Mouse (Mus musculus) heart, postnatal 0 days (tissue): ENCODE measurements at regions not wholly inside any gene's neighbourhood (a gene's known extent, or its start where the extent isn't known, plus 50 kb on each side); places are given as distances from the start of the nearest gene placed in this dataset.

Source experiments
- ATAC-seq: fragments of 200-750 bp; cut with Nextera tagmentation; 2 replicates; pipeline ENCODE4 v1.8.0; 2017; ENCODE audit warnings: low read depth, moderate number of reproducible peaks, moderate library complexity; ENCODE audit not compliant: insufficient read depth
- DNase-seq: peaks from one replicate; pipeline ENCODE4 v3.0.0-alpha.2; 2016; ENCODE audit warnings: low spot score
- H3K27ac ChIP-seq: fragments of 300-500 bp; sonication (generic); 2 replicates; pipeline ENCODE4 v1.5.1; 2014; ENCODE audit warnings: low read depth, mild to moderate bottlenecking
- H3K27me3 ChIP-seq: fragments of 300-500 bp; sonication (generic); 2 replicates; pipeline ENCODE4 v1.6.1; 2014; ENCODE audit warnings: low read length, mixed read lengths; ENCODE audit not compliant: control insufficient read depth, insufficient read depth
- H3K36me3 ChIP-seq: fragments of 300-500 bp; sonication (generic); replicated peaks from 2 replicates; pipeline ENCODE4 v1.6.1; 2014; ENCODE audit warnings: low read length, mixed read lengths; ENCODE audit not compliant: control insufficient read depth, insufficient read depth
- H3K4me1 ChIP-seq: fragments of 300-500 bp; sonication (generic); 2 replicates; pipeline ENCODE4 v1.6.1; 2014; ENCODE audit warnings: antibody characterized with exemption; ENCODE audit not compliant: control insufficient read depth, insufficient read depth
- H3K4me2 ChIP-seq: fragments of 300-500 bp; sonication (generic); 2 replicates; pipeline ENCODE4 v1.6.1; 2014; ENCODE audit warnings: low read depth, mild to moderate bottlenecking, low read length, moderate library complexity
- H3K4me3 ChIP-seq: fragments of 300-500 bp; sonication (generic); 2 replicates; pipeline ENCODE4 v1.5.1; 2014; ENCODE audit warnings: low read depth, low read length
- H3K9ac ChIP-seq: fragments of 300-500 bp; sonication (generic); replicated peaks from 2 replicates; pipeline ENCODE4 v1.6.1; 2014; ENCODE audit warnings: low read depth, low read length, mixed read lengths
- H3K9me3 ChIP-seq: fragments of 300-500 bp; sonication (generic); replicated peaks from 2 replicates; pipeline ENCODE4 v1.6.1; 2016; ENCODE audit warnings: low read length; ENCODE audit not compliant: control insufficient read depth
- CTCF ChIP-seq: IDR thresholded peaks from 2 replicates; pipeline ENCODE4 v1.5.1; 2016; ENCODE audit warnings: antibody characterized with exemption, control low read depth, low read depth
- EP300 ChIP-seq: IDR thresholded peaks from 2 replicates; pipeline ENCODE4 v1.6.1; 2016; ENCODE audit warnings: antibody characterized with exemption, low read depth
- WGBS: fragments of 180-500 bp; shearing (Covaris S2); extraction: QIAGEN DNeasy Blood & Tissue Kit; methylation state at CpG from one replicate; pipeline ENCODE4 v1.1.7; 2014; 5-methylcytosine and 5-hydroxymethylcytosine counted together

DNA sequence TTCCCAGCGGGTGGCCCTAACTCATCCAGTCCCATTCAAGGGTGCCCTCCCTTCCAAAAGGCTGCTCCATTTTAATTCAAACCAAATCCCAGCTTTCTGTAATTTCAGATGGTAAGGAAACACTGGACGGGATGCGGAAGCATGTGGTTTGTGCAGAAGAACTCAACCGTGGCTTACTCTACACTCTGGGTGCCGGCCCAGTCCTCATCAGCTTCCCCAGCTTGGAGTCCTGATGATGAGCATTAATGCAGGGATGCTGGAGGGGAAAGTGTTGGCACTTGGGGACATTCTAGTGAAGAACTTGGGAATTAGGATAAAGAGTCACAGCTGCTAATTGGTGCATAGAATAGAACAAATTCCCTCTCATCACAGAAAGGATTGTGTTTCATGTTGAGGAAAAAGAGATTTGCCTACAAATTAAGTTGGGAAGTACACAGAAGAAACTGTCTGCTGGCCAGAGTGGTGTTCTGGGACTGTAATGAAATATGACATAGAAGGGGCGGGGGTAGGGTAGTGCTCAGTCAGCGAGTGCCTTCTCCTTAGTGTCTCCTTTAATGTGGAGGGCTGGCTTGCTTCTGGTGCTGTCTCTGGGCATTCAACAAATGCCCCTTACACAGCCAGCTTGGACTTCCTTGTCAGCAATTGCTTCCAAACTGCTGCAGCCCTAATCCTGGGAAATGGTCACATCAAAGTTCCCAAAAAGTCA is 285.0 kb upstream of the Bmper start:
- 82% methylated on average over 7 of the region's 7 CpGs for WGBS
- H3K4me2 ChIP-seq, result no peak overlapping the region
- TF ChIP-seq CTCF (no peak), EP300 (no peak)
- no peak for DNase-seq
- ATAC-seq, result no peak
- H3K9me3 ChIP-seq, result no peaks in the 10 kb centered on the region
- no peak overlapping the region for H3K27ac ChIP-seq
- no peaks in the 10 kb centered on the region for H3K36me3 ChIP-seq
- H3K27me3 ChIP-seq, result no peaks in the 10 kb centered on the region
- H3K4me1 ChIP-seq, result no peaks in the 10 kb centered on the region
- H3K9ac ChIP-seq, result no peak overlapping the region
- no peak overlapping the region for H3K4me3 ChIP-seq

DNA sequence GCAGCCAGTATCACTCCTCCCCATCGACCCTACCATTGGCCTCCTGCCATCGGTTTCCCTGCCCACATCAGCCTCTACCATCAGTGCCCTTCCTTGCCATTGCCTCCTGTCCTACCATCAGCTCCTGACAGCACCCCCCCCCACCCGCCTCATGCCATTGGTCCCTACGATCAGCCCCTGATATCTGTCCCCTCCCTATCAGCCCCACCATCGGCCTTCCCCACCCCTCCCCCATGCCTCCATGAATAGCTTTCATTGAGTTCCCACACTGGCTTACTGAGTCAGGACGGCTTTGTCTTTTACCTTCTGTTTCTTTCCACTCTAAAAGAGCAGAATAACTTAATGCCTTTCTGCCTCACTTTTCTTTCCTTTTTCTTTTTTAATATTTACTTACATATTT is 277.9 kb upstream of the Bmper start:
- WGBS, result 78% methylated on average over 6 of the region's 6 CpGs
- no peak for ATAC-seq

DNA sequence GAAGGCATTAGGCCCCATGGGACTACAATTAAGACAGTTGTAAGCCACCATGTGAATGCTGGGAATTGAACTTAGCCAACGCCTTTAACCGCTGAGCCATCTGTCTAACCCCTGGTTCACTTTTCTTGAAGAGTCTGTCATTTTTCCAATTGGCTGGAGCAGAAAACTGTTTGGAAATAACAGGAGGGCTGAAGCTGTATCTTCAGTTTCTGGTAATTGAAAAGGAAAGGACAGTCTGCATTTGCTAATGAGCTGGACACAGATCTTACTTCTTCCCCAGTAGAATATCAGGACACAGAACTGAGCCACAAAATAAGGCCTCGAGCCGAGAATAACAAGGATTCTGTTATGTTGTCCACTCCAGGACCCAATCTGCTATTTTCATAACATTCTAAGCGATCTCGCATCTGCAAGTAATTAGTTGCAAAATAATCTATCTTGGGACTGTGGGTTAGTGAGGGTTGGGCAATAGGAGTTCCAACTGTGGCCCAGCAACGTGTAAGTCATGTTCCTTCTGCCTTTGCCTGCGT is 277.4 kb upstream of the Bmper start:
- Histone ChIP-seq H3K9me3 (no peaks in the 10 kb centered on the region), H3K27ac (no peak overlapping the region), H3K36me3 (no peaks in the 10 kb centered on the region), H3K9ac (no peak overlapping the region), H3K4me3 (no peak overlapping the region), H3K4me2 (no peak overlapping the region), H3K27me3 (no peaks in the 10 kb centered on the region), H3K4me1 (no peaks in the 10 kb centered on the region)
- DNase-seq (no peak), ATAC-seq (no peak)
- WGBS, result 82% methylated on average over 8 of the region's 8 CpGs
- TF ChIP-seq EP300, result no peak
- no peak for TF ChIP-seq CTCF

More for the DNA sequence above, 277.9 kb upstream of the Bmper start:
- no peak for DNase-seq
- Histone ChIP-seq H3K36me3 (no peaks in the 10 kb centered on the region), H3K9ac (no peak overlapping the region), H3K27me3 (no peaks in the 10 kb centered on the region), H3K4me1 (no peaks in the 10 kb centered on the region), H3K27ac (no peak overlapping the region), H3K9me3 (no peaks in the 10 kb centered on the region), H3K4me3 (no peak overlapping the region), H3K4me2 (no peak overlapping the region)
- no peak for TF ChIP-seq EP300
- TF ChIP-seq CTCF, result no peak

DNA sequence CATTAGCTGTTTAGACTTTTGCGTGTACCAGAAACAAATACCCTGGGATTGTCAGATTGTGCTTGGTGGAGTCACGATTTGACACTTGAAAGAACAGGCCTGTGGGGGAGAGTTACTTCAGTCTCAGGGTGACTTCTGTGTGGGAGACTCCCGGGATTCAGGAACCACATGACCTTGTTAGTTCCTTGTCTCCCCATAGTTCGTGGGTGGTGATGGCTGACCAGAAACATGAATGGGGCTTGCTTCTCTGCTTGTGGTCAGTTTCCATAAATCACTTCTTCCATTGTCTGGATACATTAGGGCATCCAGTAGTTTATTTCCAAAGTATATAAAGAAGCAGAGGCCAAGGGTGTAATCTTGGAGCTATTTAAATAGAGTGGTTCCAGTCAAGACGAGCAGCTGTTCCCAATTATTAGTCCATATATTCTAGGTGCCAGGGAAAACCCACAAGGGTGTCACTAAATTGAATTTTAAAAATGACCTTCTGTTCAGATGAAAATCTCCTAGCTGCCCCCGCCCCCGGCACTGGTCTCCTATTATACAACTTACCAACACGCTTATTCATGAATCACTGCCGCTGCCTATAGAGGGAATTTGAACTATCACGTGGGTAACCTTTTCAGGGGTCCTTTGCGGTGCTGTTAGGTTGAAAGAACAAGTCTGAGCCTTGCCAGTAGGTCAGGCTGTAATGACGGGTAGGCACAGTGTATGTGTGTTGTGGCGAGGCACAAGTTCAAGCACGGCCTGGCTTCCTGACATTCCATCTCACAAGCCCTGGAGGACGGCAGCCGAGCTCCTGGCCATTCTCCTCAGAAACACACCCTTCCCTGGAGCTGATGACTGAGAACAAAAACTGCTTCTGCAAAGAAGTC is 270.1 kb upstream of the Bmper start:
- H3K27ac ChIP-seq, result no peak overlapping the region
- 77% methylated on average over 16 of the region's 16 CpGs for WGBS
- H3K4me2 ChIP-seq, result no peak overlapping the region
- no peak overlapping the region for H3K9ac ChIP-seq
- no peaks in the 10 kb centered on the region for H3K36me3 ChIP-seq
- no peak overlapping the region for H3K4me3 ChIP-seq
- ATAC-seq (no peak), DNase-seq (no peak)
- no peaks in the 10 kb centered on the region for H3K4me1 ChIP-seq
- TF ChIP-seq EP300, result no peak
- TF ChIP-seq CTCF, result no peak
- H3K9me3 ChIP-seq, result no peaks in the 10 kb centered on the region
- H3K27me3 ChIP-seq, result no peaks in the 10 kb centered on the region

DNA sequence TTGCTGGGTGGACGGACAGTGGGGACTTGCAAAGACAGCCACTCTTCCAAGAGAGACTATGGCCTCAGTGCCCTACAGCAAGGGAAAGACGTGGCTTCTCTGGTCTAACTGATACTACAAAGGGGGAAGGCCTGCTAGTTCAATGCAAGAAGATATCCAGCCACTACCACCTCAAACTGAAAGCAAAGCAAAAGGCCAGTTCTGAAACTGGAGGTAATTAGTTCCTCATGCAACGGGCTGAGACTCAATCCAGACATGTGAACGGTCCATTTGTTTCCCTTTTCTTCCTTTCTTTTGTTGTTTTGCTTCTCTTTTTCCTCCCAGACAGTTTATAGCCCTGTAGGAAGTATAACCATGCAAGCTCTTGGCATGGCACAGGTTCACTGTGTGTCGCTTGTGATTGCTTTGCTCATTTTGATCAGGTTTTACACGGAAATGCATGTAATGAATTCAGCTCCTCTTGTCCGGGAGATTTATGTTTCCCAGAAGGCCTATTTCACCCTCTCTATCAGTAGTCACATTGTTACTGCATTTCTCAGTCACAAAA is 260.5 kb upstream of the Bmper start:
- WGBS, result 77% methylated on average over 7 of the region's 7 CpGs
- DNase-seq, result no peak

More for the DNA sequence above, 260.5 kb upstream of the Bmper start:
- no peaks in the 10 kb centered on the region for H3K27me3 ChIP-seq
- no peak for ATAC-seq
- TF ChIP-seq EP300 (no peak), CTCF (no peak)
- no peak overlapping the region for H3K4me2 ChIP-seq
- no peaks in the 10 kb centered on the region for H3K36me3 ChIP-seq
- no peaks in the 10 kb centered on the region for H3K4me1 ChIP-seq
- H3K9me3 ChIP-seq, result no peaks in the 10 kb centered on the region
- H3K9ac ChIP-seq, result no peak overlapping the region
- H3K27ac ChIP-seq, result no peak overlapping the region
- H3K4me3 ChIP-seq, result no peak overlapping the region
